Mouse (Mus musculus): ENCODE data around the gene Ptpn3.

DNA sequence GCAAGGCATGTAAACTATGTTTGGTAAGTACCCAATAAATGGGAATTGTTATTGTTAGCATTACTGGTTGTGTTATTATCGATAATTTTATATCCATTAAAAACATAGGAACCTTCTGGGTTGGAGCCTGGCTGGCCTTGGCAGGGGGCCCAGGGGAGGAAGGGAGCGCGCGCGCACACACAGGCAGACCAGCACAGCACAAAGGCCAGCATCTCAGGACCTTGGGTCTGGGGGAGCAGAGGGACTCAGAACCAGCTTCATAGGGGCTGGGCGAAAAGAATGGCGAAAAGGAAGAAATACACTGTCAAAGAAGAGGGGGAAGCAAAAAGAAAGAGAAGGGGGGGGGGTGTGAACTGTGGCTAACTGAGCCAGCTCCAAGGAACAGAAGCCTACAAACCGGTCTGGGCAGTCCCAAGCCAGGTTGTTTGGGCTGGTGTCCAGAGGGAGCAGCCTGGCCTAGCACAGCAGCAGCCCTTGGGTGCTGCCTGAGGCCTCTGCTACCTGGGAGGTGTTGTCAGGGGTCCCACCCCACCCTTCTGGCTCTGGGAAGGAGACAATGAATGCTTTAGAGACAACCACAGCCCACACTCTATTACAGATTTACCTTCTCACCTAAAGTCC, 145.0 kb downstream of the Ptpn3 start:
- no peak for TF ChIP-seq CTCF (IDR thresholded peaks at IDR 0.05; ENCODE audit: low read depth)
- no peak for TF ChIP-seq EP300 (IDR thresholded peaks at IDR 0.05; ENCODE audit: low read depth)
